Mouse (Mus musculus): ENCODE results near the gene Gid4. TPM values are rescaled to one million over a fixed set of nuclear protein-coding genes. Genes with fewer than 3 reads are reported as not detected.
A peak's percentile ranks its signal among the peaks of the same experiment; 100 is the strongest.
"Not testable (repeated sequence)": the region's sequence is repeated elsewhere in the genome, so short reads cannot be mapped to it uniquely, and the experiment has no call there.

Gid4 gene
- polyA plus RNA-seq, 1 experiment from 2014 or later, result 22.2 TPM

DNA sequence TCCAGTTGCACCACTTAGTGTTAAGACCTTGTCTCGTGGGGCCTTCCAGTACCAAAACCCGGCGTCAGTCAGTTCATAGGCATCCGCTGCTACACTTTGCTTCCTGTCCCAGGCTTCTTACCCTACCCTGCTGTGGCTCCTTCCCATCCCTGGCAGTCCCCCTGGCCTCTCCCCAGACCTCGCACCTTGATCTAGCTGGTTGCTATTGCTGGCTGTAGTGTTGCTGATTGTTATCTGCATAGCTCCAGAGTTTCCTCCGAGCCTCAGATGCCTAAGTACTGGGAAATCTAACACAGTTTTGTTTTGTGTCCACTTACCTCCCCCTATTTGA is 1.5 kb downstream of the Gid4 start:
- H3K27ac ChIP-seq (ENCODE audit: low read depth, low read length), result no peak overlapping the region

DNA sequence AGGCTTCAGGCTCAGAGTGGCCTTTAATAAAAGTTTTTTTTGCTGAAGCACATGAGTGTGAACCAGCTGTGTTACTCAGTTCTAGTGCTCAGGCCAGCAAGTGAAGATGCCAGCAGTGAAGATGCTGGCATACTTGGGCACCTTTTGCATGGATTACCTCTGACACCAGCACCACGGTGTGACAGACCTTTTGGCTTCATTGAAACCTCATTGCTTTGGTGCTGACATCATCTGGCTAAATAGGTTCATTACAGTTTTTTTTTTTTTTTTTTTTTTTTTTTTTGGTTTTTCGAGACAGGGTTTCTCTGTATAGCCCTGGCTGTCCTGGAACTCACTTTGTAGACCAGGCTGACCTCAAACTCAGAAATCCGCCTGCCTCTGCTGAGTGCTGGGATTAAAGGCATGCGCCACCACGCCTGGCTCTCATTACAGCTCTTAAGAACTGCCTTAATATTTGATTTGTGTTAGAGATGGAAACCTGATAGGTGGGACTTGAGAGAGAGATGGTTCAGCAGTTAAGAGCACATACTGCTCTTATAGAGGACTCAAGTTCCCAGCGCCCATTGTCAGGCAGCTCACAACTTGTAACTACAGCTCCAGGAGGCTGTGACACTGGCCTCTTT is 5.2 kb downstream of the Gid4 start:
- H3K9ac ChIP-seq (ENCODE audit: low read depth, low read length), result no peak overlapping the region
- no peak overlapping the region for H3K4me3 ChIP-seq (ENCODE audit: low read length)
- H3K36me3 ChIP-seq (ENCODE audit: control insufficient read depth, insufficient read depth, low read length), result no peaks in the 10 kb centered on the region; the same call in 1 of the 2 replicates
- WGBS, result 68% methylated on average over 5 of the region's 6 CpGs
- H3K27ac ChIP-seq (ENCODE audit: low read depth, low read length), result no peak overlapping the region
- ATAC-seq, result no peak
- no peak overlapping the region for H3K4me2 ChIP-seq (ENCODE audit: low read length)
- peaks cover 11% of the 10 kb centered on the region for H3K4me1 ChIP-seq (ENCODE audit: control insufficient read depth, insufficient read depth, low read depth, low read length)
- no peaks in the 10 kb centered on the region for H3K27me3 ChIP-seq (replicated peaks; ENCODE audit: control insufficient read depth, insufficient read depth, low read length)
- H3K9me3 ChIP-seq (ENCODE audit: control insufficient read depth, low read length), result no peaks in the 10 kb centered on the region

More for the DNA sequence above, 1.5 kb downstream of the Gid4 start:
- peak overlapping the region; percentile 88; the same call in 1 of the 2 replicates for H3K9ac ChIP-seq (ENCODE audit: low read depth, low read length)
- H3K27me3 ChIP-seq (replicated peaks; ENCODE audit: control insufficient read depth, insufficient read depth, low read length), result no peaks in the 10 kb centered on the region
- H3K4me1 ChIP-seq (ENCODE audit: control insufficient read depth, insufficient read depth, low read depth, low read length), result peaks cover 23% of the 10 kb centered on the region
- WGBS, result 27% methylated on average over 6 of the region's 6 CpGs
- H3K9me3 ChIP-seq (ENCODE audit: control insufficient read depth, low read length), result no peaks in the 10 kb centered on the region
- peak overlapping the region; percentile 76 for H3K4me2 ChIP-seq (ENCODE audit: low read length)
- ATAC-seq, result no peak
- H3K36me3 ChIP-seq (ENCODE audit: control insufficient read depth, insufficient read depth, low read length), result no peaks in the 10 kb centered on the region
- peak overlapping the region; percentile 80 for H3K4me3 ChIP-seq (ENCODE audit: low read length)

DNA sequence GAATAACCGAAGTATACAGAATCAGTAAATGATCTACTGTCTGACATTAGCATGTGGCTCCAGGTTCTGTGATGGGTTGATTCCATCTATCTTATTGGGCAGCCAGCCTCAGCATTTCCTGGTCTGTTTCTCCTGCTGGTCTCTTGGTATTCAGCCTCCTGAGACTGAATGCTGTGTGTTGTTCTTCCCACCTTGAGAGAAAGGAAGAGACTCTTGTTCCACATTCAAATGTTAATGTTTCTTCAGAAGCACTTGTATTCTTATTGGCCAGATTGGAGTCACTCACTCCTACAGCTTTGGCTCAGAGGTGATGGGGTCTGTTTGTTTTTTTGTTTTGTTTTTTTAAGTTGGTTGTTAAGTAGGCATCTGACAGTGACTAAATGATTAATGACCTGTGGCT is 6.1 kb downstream of the Gid4 start:
- H3K4me3 ChIP-seq (ENCODE audit: low read length), result no peak overlapping the region
- 44% methylated on average over 1 of the region's 1 CpGs for WGBS
- H3K9me3 ChIP-seq (ENCODE audit: control insufficient read depth, low read length), result no peaks in the 10 kb centered on the region
- H3K27ac ChIP-seq (ENCODE audit: low read depth, low read length), result no peak overlapping the region
- ATAC-seq, result no peak
- peaks cover 11% of the 10 kb centered on the region for H3K4me1 ChIP-seq (ENCODE audit: control insufficient read depth, insufficient read depth, low read depth, low read length)
- peaks cover 1% of the 10 kb centered on the region; the same call in 1 of the 2 replicates for H3K36me3 ChIP-seq (ENCODE audit: control insufficient read depth, insufficient read depth, low read length)
- no peaks in the 10 kb centered on the region for H3K27me3 ChIP-seq (replicated peaks; ENCODE audit: control insufficient read depth, insufficient read depth, low read length)
- no peak overlapping the region for H3K4me2 ChIP-seq (ENCODE audit: low read length)
- H3K9ac ChIP-seq (ENCODE audit: low read depth, low read length), result no peak overlapping the region

DNA sequence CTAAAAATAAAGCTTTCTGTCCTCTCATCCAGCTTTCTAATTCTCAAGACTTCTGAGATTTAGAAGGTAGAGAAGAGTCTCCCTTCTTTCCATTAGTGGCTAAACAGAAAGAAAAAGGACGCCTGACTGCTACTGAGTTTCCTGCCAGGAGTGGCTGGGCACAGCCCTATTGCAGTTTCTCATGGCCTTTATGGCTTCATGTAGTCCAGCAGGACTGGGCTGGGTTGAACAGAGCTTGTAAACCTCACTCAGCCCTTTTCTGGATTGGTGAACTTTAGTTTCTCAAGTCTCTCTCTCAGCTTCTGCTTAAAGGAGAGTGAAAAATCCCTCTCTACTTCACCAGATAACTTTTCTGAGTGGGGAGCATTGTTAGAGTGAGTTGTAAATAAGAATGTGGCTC is 9.5 kb downstream of the Gid4 start:
- Histone ChIP-seq H3K27ac (ENCODE audit: low read depth, low read length) (no peak overlapping the region), H3K9ac (ENCODE audit: low read depth, low read length) (no peak overlapping the region), H3K4me3 (ENCODE audit: low read length) (no peak overlapping the region), H3K9me3 (ENCODE audit: control insufficient read depth, low read length) (no peaks in the 10 kb centered on the region), H3K27me3 (replicated peaks; ENCODE audit: control insufficient read depth, insufficient read depth, low read length) (no peaks in the 10 kb centered on the region), H3K4me2 (ENCODE audit: low read length) (no peak overlapping the region), H3K36me3 (ENCODE audit: control insufficient read depth, insufficient read depth, low read length) (peaks cover 4% of the 10 kb centered on the region), H3K4me1 (ENCODE audit: control insufficient read depth, insufficient read depth, low read depth, low read length) (no peaks in the 10 kb centered on the region)
- WGBS, result 93% methylated on average over 1 of the region's 1 CpGs
- ATAC-seq, result no peak

DNA sequence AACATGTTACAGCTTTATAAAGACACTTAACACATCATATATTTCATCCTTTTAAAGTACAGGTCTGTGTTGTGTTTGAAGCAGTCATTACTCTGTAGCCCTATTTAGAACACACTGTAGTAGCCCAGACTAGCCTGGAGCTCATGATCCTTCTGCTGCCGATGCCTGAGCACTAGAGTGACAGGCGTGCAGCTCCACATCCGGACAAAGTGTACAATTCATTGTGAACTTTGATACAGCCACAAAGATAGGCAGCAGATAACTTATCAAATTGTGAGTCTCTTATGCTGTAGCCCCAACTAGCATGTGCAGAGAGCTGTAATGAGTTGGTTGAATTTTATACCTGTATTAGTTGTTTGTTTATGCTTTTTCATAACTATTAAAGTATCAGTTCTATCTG is 10.7 kb downstream of the Gid4 start:
- H3K4me3 ChIP-seq (ENCODE audit: low read length), result no peak overlapping the region
- H3K36me3 ChIP-seq (ENCODE audit: control insufficient read depth, insufficient read depth, low read length), result peaks cover 10% of the 10 kb centered on the region
- H3K9me3 ChIP-seq (ENCODE audit: control insufficient read depth, low read length), result no peaks in the 10 kb centered on the region
- no peaks in the 10 kb centered on the region for H3K4me1 ChIP-seq (ENCODE audit: control insufficient read depth, insufficient read depth, low read depth, low read length)
- no peak overlapping the region for H3K27ac ChIP-seq (ENCODE audit: low read depth, low read length)
- ATAC-seq, result no peak
- WGBS, result 91% methylated on average over 3 of the region's 3 CpGs
- no peaks in the 10 kb centered on the region for H3K27me3 ChIP-seq (replicated peaks; ENCODE audit: control insufficient read depth, insufficient read depth, low read length)
- no peak overlapping the region for H3K4me2 ChIP-seq (ENCODE audit: low read length)
- H3K9ac ChIP-seq (ENCODE audit: low read depth, low read length), result no peak overlapping the region

DNA sequence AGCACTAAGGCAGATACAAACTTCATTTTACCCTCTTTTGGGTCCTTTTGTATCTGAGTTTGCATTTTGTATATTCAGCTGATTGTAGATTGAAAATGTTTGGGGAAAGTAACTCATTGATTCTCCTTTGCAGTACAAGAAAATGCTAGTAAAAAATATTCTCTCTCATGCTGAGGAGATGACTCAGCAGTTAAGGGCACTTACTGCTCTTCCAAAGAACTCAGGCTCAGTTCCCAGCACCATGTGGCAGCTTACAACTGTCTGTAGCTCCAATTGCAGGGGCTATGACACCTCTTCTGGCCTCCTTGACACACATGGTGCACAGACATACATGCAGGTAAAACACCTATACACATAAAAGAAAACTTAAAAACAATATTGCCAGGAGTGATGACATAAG is 16.6 kb downstream of the Gid4 start:
- Histone ChIP-seq H3K9me3 (ENCODE audit: control insufficient read depth, low read length) (no peaks in the 10 kb centered on the region), H3K36me3 (ENCODE audit: control insufficient read depth, insufficient read depth, low read length) (peaks cover 28% of the 10 kb centered on the region), H3K9ac (ENCODE audit: low read depth, low read length) (no peak overlapping the region), H3K4me2 (ENCODE audit: low read length) (no peak overlapping the region), H3K4me1 (ENCODE audit: control insufficient read depth, insufficient read depth, low read depth, low read length) (no peaks in the 10 kb centered on the region), H3K27ac (ENCODE audit: low read depth, low read length) (no peak overlapping the region), H3K27me3 (replicated peaks; ENCODE audit: control insufficient read depth, insufficient read depth, low read length) (no peaks in the 10 kb centered on the region), H3K4me3 (ENCODE audit: low read length) (no peak overlapping the region)
- ATAC-seq, result no peak

DNA sequence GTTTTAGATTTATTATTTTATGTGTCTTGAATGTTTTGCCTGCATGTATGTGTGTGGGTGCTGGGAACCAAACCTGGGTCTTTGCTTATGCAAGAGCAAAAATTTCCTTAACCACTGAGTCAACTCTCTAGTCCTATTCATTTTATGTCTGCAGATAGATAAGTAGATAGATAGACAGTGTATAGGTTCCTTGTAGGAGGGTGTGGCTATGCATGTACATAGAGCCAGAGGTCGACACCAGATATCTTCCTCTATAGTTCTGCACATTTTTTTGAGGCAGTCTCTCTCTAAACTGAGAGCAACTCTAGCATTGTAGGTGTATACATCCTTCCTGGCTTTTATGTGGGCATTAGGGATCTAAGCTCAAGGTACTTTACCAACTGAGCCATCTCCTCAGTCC is 18.2 kb downstream of the Gid4 start:
- Histone ChIP-seq H3K4me1 (ENCODE audit: control insufficient read depth, insufficient read depth, low read depth, low read length) (no peaks in the 10 kb centered on the region), H3K9ac (ENCODE audit: low read depth, low read length) (no peak overlapping the region), H3K4me2 (ENCODE audit: low read length) (no peak overlapping the region), H3K27me3 (replicated peaks; ENCODE audit: control insufficient read depth, insufficient read depth, low read length) (no peaks in the 10 kb centered on the region), H3K4me3 (ENCODE audit: low read length) (no peak overlapping the region), H3K36me3 (ENCODE audit: control insufficient read depth, insufficient read depth, low read length) (peaks cover 28% of the 10 kb centered on the region), H3K27ac (ENCODE audit: low read depth, low read length) (no peak overlapping the region), H3K9me3 (ENCODE audit: control insufficient read depth, low read length) (no peaks in the 10 kb centered on the region)
- ATAC-seq, result no peak
- 96% methylated on average over 1 of the region's 1 CpGs for WGBS

DNA sequence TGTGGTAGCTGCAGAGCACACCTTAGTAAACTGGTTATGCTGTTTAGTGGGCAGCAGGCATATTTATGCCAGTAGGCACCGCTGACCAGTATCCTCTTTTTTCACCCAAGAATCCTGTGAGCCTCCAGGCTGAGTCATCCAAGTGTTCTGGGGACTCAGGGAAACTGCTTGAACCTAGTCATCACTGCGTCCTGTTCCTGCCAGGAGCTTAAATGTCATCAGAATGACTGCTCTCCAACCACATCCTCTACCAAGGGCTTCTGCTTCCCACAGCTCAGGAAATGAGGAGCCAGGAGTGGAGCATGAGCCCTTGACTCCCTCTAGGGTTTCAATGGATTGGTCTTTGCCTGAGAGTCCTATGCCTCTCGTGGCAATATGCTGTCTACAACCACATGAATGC is 19.7 kb downstream of the Gid4 start:
- no peak overlapping the region for H3K4me2 ChIP-seq (ENCODE audit: low read length)
- H3K27me3 ChIP-seq (replicated peaks; ENCODE audit: control insufficient read depth, insufficient read depth, low read length), result no peaks in the 10 kb centered on the region
- no peak overlapping the region for H3K27ac ChIP-seq (ENCODE audit: low read depth, low read length)
- no peak for ATAC-seq
- no peaks in the 10 kb centered on the region for H3K9me3 ChIP-seq (ENCODE audit: control insufficient read depth, low read length)
- peaks cover 32% of the 10 kb centered on the region for H3K36me3 ChIP-seq (ENCODE audit: control insufficient read depth, insufficient read depth, low read length)
- 97% methylated on average over 3 of the region's 3 CpGs for WGBS
- H3K4me3 ChIP-seq (ENCODE audit: low read length), result no peak overlapping the region
- no peaks in the 10 kb centered on the region for H3K4me1 ChIP-seq (ENCODE audit: control insufficient read depth, insufficient read depth, low read depth, low read length)
- no peak overlapping the region for H3K9ac ChIP-seq (ENCODE audit: low read depth, low read length)

DNA sequence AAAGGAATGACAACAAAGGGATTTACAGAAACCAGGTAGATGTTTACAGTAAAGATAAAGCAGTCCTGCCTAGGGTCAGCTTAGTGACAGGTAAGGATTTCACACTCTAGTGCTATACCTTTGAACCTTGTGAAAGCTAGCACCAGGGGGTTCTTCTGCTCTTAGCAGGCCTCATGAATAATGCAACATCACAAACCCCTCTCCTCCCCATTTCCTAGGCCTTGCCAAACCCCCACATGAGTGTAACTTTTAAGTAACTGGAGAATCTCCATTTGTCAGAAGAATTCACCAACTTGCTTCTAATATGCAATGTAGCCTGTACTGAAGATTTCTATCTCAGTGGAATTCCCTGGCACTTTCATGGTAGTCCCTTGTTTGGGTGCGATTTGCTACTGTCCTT is 22.7 kb downstream of the Gid4 start:
- ATAC-seq; H3K27ac ChIP-seq (ENCODE audit: low read depth, low read length); H3K4me1 ChIP-seq (ENCODE audit: control insufficient read depth, insufficient read depth, low read depth, low read length); H3K9ac ChIP-seq (ENCODE audit: low read depth, low read length); H3K9me3 ChIP-seq (ENCODE audit: control insufficient read depth, low read length); H3K27me3 ChIP-seq (replicated peaks; ENCODE audit: control insufficient read depth, insufficient read depth, low read length); H3K4me2 ChIP-seq (ENCODE audit: low read length); H3K4me3 ChIP-seq (ENCODE audit: low read length): not testable (repeated sequence)
- peaks cover 33% of the 10 kb centered on the region for H3K36me3 ChIP-seq (ENCODE audit: control insufficient read depth, insufficient read depth, low read length)
- WGBS, result 21% methylated on average over 1 of the region's 1 CpGs

DNA sequence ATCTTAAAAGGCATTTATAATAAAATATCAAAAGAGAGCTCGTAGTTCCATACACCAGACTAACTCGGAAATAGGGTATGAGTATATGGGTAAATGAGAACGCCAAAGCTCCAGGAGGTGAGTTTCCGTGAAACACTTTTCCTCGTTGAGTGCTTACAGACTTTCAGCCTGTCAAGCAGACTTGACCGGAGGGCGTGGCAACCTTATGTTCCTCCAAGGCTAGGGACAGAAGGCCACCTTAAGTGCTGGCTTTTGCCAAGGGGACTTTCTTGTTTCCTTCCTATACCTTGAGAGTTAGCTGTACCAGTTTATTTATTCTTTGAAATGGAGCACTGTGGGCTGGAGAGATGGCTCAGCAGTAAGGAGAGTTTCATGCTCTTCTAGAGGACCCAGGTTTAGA is 23.2 kb downstream of the Gid4 start:
- Histone ChIP-seq H3K27me3 (replicated peaks; ENCODE audit: control insufficient read depth, insufficient read depth, low read length) (no peaks in the 10 kb centered on the region), H3K4me2 (ENCODE audit: low read length) (no peak overlapping the region), H3K4me1 (ENCODE audit: control insufficient read depth, insufficient read depth, low read depth, low read length) (no peaks in the 10 kb centered on the region), H3K9ac (ENCODE audit: low read depth, low read length) (no peak overlapping the region), H3K4me3 (ENCODE audit: low read length) (no peak overlapping the region), H3K36me3 (ENCODE audit: control insufficient read depth, insufficient read depth, low read length) (peaks cover 28% of the 10 kb centered on the region), H3K9me3 (ENCODE audit: control insufficient read depth, low read length) (no peaks in the 10 kb centered on the region), H3K27ac (ENCODE audit: low read depth, low read length) (no peak overlapping the region)
- WGBS, result 39% methylated on average over 7 of the region's 7 CpGs
- ATAC-seq, result no peak
